Mouse (Mus musculus) myocyte (in vitro differentiated cells): ENCODE data around the gene Trnau1ap. TPM values are rescaled to one million over a fixed set of nuclear protein-coding genes. Genes with fewer than 3 reads are reported as not detected.

Source experiments
- H3K27me3 ChIP-seq: one replicate; pipeline ENCODE4 v1.6.1; 2011; ENCODE audit not compliant: control insufficient read depth, insufficient read depth, insufficient read length
- H3K36me3 ChIP-seq: one replicate; pipeline ENCODE4 v1.6.1; 2011; ENCODE audit not compliant: control insufficient read depth, insufficient read depth
- H3K4me2 ChIP-seq: one replicate; pipeline ENCODE4 v1.6.1; 2011; ENCODE audit warnings: low read depth, control low read depth
- H3K4me3 ChIP-seq: one replicate; pipeline ENCODE4 v1.5.1; 2011; ENCODE audit warnings: mild to moderate bottlenecking, control low read depth, moderate library complexity
- H3K79me2 ChIP-seq: one replicate; pipeline ENCODE4 v1.6.1; 2011; ENCODE audit not compliant: control insufficient read depth, insufficient read depth
- H3ac ChIP-seq: one replicate; pipeline ENCODE4 v1.6.1; 2011; ENCODE audit not compliant: control insufficient read depth, insufficient read length
- CEBPB ChIP-seq: IDR thresholded peaks from 2 replicates; pipeline ENCODE4 v1.6.1; 2011; ENCODE audit warnings: mild to moderate bottlenecking, moderate library complexity; ENCODE audit not compliant: poor library complexity, insufficient read depth, severe bottlenecking
- E2F4 ChIP-seq: IDR thresholded peaks from one replicate; pipeline ENCODE4 v1.6.1; 2011; ENCODE audit warnings: mild to moderate bottlenecking, control low read depth, moderate library complexity; ENCODE audit not compliant: insufficient read depth
- MAX ChIP-seq: IDR thresholded peaks from one replicate; pipeline ENCODE4 v1.6.1; 2011; ENCODE audit warnings: low read depth, mild to moderate bottlenecking, control low read depth
- MYOD1 ChIP-seq, 3 experiments: IDR thresholded peaks; one replicate each; pipeline ENCODE4 v1.6.1; 2011; ENCODE audit warnings: control low read depth in 2 of 3, low read depth in 2 of 3, mild to moderate bottlenecking in 2 of 3, moderate library complexity in 1 of 3; ENCODE audit not compliant: insufficient read length in 2 of 3, control insufficient read depth in 1 of 3
- MYOG ChIP-seq, 3 experiments: IDR thresholded peaks; one replicate each; pipeline ENCODE4 v1.6.1; 2011; ENCODE audit warnings: control low read depth in 2 of 3, low read depth in 2 of 3, mild to moderate bottlenecking in 2 of 3; ENCODE audit not compliant: insufficient read length in 2 of 3, control insufficient read depth in 1 of 3, insufficient read depth in 1 of 3
- POLR2A ChIP-seq: IDR thresholded peaks from one replicate; pipeline ENCODE4 v1.6.1; 2011; ENCODE audit warnings: low read depth, mild to moderate bottlenecking, control low read depth, moderate library complexity; ENCODE audit not compliant: insufficient read length
- POLR2AphosphoS2 ChIP-seq: IDR thresholded peaks from one replicate; pipeline ENCODE4 v1.6.1; 2011; ENCODE audit warnings: low read depth, control low read depth; ENCODE audit not compliant: insufficient read length
- REST ChIP-seq: IDR thresholded peaks from one replicate; pipeline ENCODE4 v1.6.1; 2011; ENCODE audit warnings: mild to moderate bottlenecking, control low read depth, moderate library complexity; ENCODE audit not compliant: insufficient read depth, insufficient read length
- SRF ChIP-seq: IDR thresholded peaks from one replicate; pipeline ENCODE4 v1.6.1; 2011; ENCODE audit warnings: low read depth; ENCODE audit not compliant: control insufficient read depth, insufficient read length
- TCF12 ChIP-seq: IDR thresholded peaks from one replicate; pipeline ENCODE4 v1.6.1; 2011; ENCODE audit warnings: mild to moderate bottlenecking, control low read depth; ENCODE audit not compliant: poor library complexity, insufficient read depth, severe bottlenecking
- TCF3 ChIP-seq: IDR thresholded peaks from one replicate; pipeline ENCODE4 v1.6.1; 2011; ENCODE audit warnings: low read depth, control low read depth; ENCODE audit not compliant: insufficient read length
- USF1 ChIP-seq: IDR thresholded peaks from one replicate; pipeline ENCODE4 v1.6.1; 2011; ENCODE audit warnings: low read depth, mild to moderate bottlenecking, control low read depth, moderate library complexity
- polyA plus RNA-seq: library from polyadenylated mRNA; unstranded; fragments of >200 nt; fragmentation: generic; extraction: Trizol; gene quantifications from one replicate; pipeline ENCODE4 v1.2.1, GENCODE M21; 2012; ENCODE audit warnings: missing spikeins

Gene Trnau1ap
- polyA plus RNA-seq, 1 experiment = 51.6 TPM

- TF ChIP-seq POLR2AphosphoS2 (peak; percentile 29), MAX (no peak)
- Histone ChIP-seq H3ac (no peak overlapping the region), H3K36me3 (peaks cover 4% of the 10 kb centered on the region), H3K4me3 (no peak overlapping the region), H3K4me2 (no peak overlapping the region), H3K27me3 (no peaks in the 10 kb centered on the region), H3K79me2 (peaks cover 30% of the 10 kb centered on the region)
Measured at GRCm38 (mm10) chr4:132349495-132350122, 20.3 kb upstream of the Trnau1ap start.

DNA sequence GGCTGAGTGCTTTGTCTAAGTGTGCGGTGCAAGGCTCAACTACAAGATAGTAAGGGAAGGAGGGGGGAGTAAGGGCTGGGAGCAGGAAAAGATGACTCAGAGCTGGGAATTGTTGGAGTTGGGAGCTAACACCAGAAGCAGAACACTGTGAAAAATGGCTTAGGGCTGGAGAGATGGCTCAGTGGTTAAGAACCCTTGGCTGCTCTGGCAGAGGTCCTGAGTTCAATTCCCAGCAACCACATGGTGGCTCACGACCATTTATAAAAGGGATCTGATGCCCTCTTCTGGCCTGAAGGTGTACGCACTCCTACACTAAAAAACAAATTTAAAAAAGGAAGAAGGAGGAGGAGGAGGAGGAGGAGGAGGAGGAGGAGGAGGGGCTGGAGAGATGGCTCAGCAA, 17.3 kb upstream of the Trnau1ap start:
- no peak for TF ChIP-seq TCF12
- no peak for TF ChIP-seq POLR2AphosphoS2
- no peak for TF ChIP-seq MYOD1 (IDR thresholded peaks at IDR 0.05; ENCODE audit: control insufficient read depth in 1 of 3, insufficient read length in 2 of 3, low read depth in 2 of 3)
- no peak for TF ChIP-seq USF1
- TF ChIP-seq MAX = no peak
- no peak for TF ChIP-seq REST
- TF ChIP-seq MYOG (IDR thresholded peaks at IDR 0.05; ENCODE audit: control insufficient read depth in 1 of 3, insufficient read depth in 1 of 3, insufficient read length in 2 of 3, low read depth in 2 of 3) = no peak
- TF ChIP-seq CEBPB = no peak
- TF ChIP-seq SRF = no peak
- TF ChIP-seq TCF3 = no peak
- no peak for TF ChIP-seq POLR2A
- no peak for TF ChIP-seq E2F4
- Histone ChIP-seq H3K79me2 (peaks cover 42% of the 10 kb centered on the region), H3K27me3 (no peaks in the 10 kb centered on the region), H3K4me3 (no peak overlapping the region), H3K36me3 (peaks cover 4% of the 10 kb centered on the region), H3ac (no peak overlapping the region), H3K4me2 (no peak overlapping the region)

DNA sequence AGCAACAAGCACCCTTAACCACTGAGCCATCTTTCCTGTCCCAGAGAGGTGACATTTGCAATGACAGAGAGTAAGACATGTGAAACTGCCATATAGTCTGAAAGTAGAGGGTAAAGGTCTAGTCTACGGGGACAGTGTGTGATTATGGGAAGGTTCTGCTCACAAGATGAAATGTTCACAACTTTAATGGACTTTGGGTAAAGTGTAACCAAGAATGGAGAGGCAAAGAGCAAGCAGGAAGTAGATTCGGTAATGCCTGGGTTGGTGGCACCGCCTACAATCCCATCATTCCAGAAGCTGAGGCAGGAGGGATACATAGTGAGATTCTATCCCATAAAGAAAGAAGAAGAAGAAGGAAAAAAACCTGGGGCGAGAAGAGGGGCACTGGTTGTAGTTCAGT, 16.9 kb upstream of the Trnau1ap start:
- no peak overlapping the region for H3ac ChIP-seq
- no peaks in the 10 kb centered on the region for H3K27me3 ChIP-seq
- H3K36me3 ChIP-seq = peaks cover 4% of the 10 kb centered on the region
- TF ChIP-seq USF1 = no peak
- TF ChIP-seq POLR2A = no peak
- no peak for TF ChIP-seq MYOD1 (IDR thresholded peaks at IDR 0.05; ENCODE audit: control insufficient read depth in 1 of 3, insufficient read length in 2 of 3, low read depth in 2 of 3)
- TF ChIP-seq CEBPB = no peak
- no peak for TF ChIP-seq E2F4
- TF ChIP-seq TCF12 = no peak
- TF ChIP-seq POLR2AphosphoS2 = no peak
- no peak for TF ChIP-seq MYOG (IDR thresholded peaks at IDR 0.05; ENCODE audit: control insufficient read depth in 1 of 3, insufficient read depth in 1 of 3, insufficient read length in 2 of 3, low read depth in 2 of 3)
- peaks cover 42% of the 10 kb centered on the region for H3K79me2 ChIP-seq
- H3K4me3 ChIP-seq = no peak overlapping the region
- no peak overlapping the region for H3K4me2 ChIP-seq

GRCm38 (mm10) chr4:132345843-132346212, 16.5 kb upstream of the Trnau1ap start:
- peak overlapping the region; percentile 14 for H3K4me2 ChIP-seq
- H3K79me2 ChIP-seq = peaks cover 43% of the 10 kb centered on the region
- TF ChIP-seq USF1 (no peak), MYOD1 (IDR thresholded peaks at IDR 0.05; ENCODE audit: control insufficient read depth in 1 of 3, insufficient read length in 2 of 3, low read depth in 2 of 3) (no peak), SRF (no peak), TCF3 (no peak), TCF12 (no peak), POLR2A (no peak), MAX (no peak), CEBPB (no peak), MYOG (IDR thresholded peaks at IDR 0.05; ENCODE audit: control insufficient read depth in 1 of 3, insufficient read depth in 1 of 3, insufficient read length in 2 of 3, low read depth in 2 of 3) (no peak), REST (no peak), E2F4 (no peak), POLR2AphosphoS2 (no peak)
- H3ac ChIP-seq = peak overlapping the region; percentile 59
- peaks cover 2% of the 10 kb centered on the region for H3K36me3 ChIP-seq
- H3K4me3 ChIP-seq = peak overlapping the region; percentile 78
- H3K27me3 ChIP-seq = no peaks in the 10 kb centered on the region

GRCm38 (mm10) chr4:132345135-132345842, 16.0 kb upstream of the Trnau1ap start:
- no peak for TF ChIP-seq TCF3
- TF ChIP-seq E2F4 = peak; percentile 95
- TF ChIP-seq TCF12 = no peak
- no peak for TF ChIP-seq CEBPB
- peak; percentile 93 for TF ChIP-seq POLR2AphosphoS2
- peak in 1 of 3 experiments; percentile 3 for TF ChIP-seq MYOG (IDR thresholded peaks at IDR 0.05; ENCODE audit: control insufficient read depth in 1 of 3, insufficient read depth in 1 of 3, insufficient read length in 2 of 3, low read depth in 2 of 3)
- TF ChIP-seq MAX = no peak
- TF ChIP-seq USF1 = no peak
- peak; percentile 89 for TF ChIP-seq POLR2A
- no peak for TF ChIP-seq REST
- TF ChIP-seq MYOD1 (IDR thresholded peaks at IDR 0.05; ENCODE audit: control insufficient read depth in 1 of 3, insufficient read length in 2 of 3, low read depth in 2 of 3) = peak in 1 of 3 experiments; percentile 38
- TF ChIP-seq SRF = no peak
- H3ac ChIP-seq = peak overlapping the region; percentile 59
- peaks cover 49% of the 10 kb centered on the region for H3K79me2 ChIP-seq

More at GRCm38 (mm10) chr4:132345135-132345842, 16.0 kb upstream of the Trnau1ap start:
- Histone ChIP-seq H3K4me3 (peak overlapping the region; percentile 78), H3K27me3 (no peaks in the 10 kb centered on the region), H3K4me2 (peak overlapping the region; percentile 95), H3K36me3 (no peaks in the 10 kb centered on the region)
